Mouse (Mus musculus): ENCODE measurements at regions not wholly inside any gene's neighbourhood (a gene's known extent, or its start where the extent isn't known, plus 50 kb on each side); places are given as distances from the start of the nearest gene placed in this dataset.

DNA sequence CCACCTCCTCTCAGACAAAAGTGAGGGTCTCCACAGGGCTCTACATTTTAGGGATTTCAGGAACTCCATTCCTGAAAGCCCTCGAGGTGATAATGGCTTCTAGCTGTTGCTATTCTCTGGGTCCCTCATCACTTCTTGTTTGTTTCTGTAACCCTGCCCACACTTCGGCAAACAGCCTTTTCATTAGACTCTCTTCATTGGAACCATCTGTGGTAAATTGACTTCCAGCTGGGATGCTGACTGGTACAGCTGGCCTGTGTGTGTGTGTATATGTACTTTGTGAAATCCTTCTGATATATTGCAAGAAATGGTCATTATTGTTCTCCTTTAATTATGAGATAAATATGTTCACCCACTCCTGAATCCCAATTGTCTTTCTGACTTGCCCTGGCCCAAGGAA lies 50.3 kb downstream of the Gm10192 start:
- WGBS = 43% methylated on average over 2 of the region's 2 CpGs
- ATAC-seq (ENCODE audit: insufficient read depth, low FRiP score, low TSS enrichment) = no peak
- H3K27me3 ChIP-seq (ENCODE audit: control insufficient read depth, insufficient read depth, low read length) = no peaks in the 10 kb centered on the region
- no peaks in the 10 kb centered on the region for H3K4me1 ChIP-seq (ENCODE audit: control insufficient read depth, insufficient read depth, low read length)
- no peak overlapping the region for H3K9ac ChIP-seq (ENCODE audit: low read length)
- no peaks in the 10 kb centered on the region for H3K9me3 ChIP-seq (ENCODE audit: control insufficient read depth, low read length)
- no peak overlapping the region for H3K4me2 ChIP-seq (ENCODE audit: low read depth)
- H3K36me3 ChIP-seq (ENCODE audit: control insufficient read depth, insufficient read depth, low read length) = no peaks in the 10 kb centered on the region
- DNase-seq (ENCODE audit: low spot score) = no peak
- no peak overlapping the region for H3K27ac ChIP-seq (ENCODE audit: low read depth, low read length)
- H3K4me3 ChIP-seq (ENCODE audit: low read depth, low read length) = no peak overlapping the region

- H3K27me3 ChIP-seq (ENCODE audit: control insufficient read depth, insufficient read depth, low read length) = no peaks in the 10 kb centered on the region
- H3K36me3 ChIP-seq (ENCODE audit: control insufficient read depth, insufficient read depth, low read length) = no peaks in the 10 kb centered on the region
- no peak for DNase-seq (ENCODE audit: low spot score)
- no peak overlapping the region for H3K4me2 ChIP-seq (ENCODE audit: low read depth)
- ATAC-seq (ENCODE audit: insufficient read depth, low FRiP score, low TSS enrichment) = no peak
- H3K27ac ChIP-seq (ENCODE audit: low read depth, low read length) = no peak overlapping the region
- no peaks in the 10 kb centered on the region for H3K4me1 ChIP-seq (ENCODE audit: control insufficient read depth, insufficient read depth, low read length)
- 72% methylated on average over 4 of the region's 4 CpGs for WGBS
- no peaks in the 10 kb centered on the region for H3K9me3 ChIP-seq (ENCODE audit: control insufficient read depth, low read length)
- H3K9ac ChIP-seq (ENCODE audit: low read length) = no peak overlapping the region
- no peak overlapping the region for H3K4me3 ChIP-seq (ENCODE audit: low read depth, low read length)
Measured at GRCm38 (mm10) chr4:97127780-97128179, 55.2 kb downstream of the Gm10192 start.

DNA sequence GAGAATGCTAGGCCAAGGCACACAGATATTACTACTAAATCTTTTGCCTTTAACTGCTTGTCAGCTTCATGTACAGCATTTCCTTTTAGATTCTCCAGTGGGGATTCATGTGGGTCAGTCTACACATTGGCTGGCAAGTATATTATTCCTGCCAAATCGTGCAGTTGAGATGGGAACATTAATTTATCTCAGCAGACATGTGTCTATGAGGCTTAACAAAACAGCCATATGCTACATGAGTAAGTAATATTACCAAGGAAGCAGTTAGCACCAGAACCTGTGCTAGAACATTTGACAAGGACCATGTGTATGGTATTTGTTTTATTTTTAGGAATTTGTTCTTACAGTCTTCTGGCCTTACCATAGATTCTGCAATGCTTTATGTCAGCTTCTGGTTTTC lies 59.1 kb downstream of the Gm10192 start:
- Histone ChIP-seq H3K9me3 (ENCODE audit: control insufficient read depth, low read length) (no peaks in the 10 kb centered on the region), H3K4me3 (ENCODE audit: low read depth, low read length) (no peak overlapping the region), H3K4me2 (ENCODE audit: low read depth) (no peak overlapping the region), H3K27me3 (ENCODE audit: control insufficient read depth, insufficient read depth, low read length) (no peaks in the 10 kb centered on the region), H3K4me1 (ENCODE audit: control insufficient read depth, insufficient read depth, low read length) (no peaks in the 10 kb centered on the region), H3K9ac (ENCODE audit: low read length) (no peak overlapping the region), H3K36me3 (ENCODE audit: control insufficient read depth, insufficient read depth, low read length) (no peaks in the 10 kb centered on the region), H3K27ac (ENCODE audit: low read depth, low read length) (no peak overlapping the region)
- DNase-seq (ENCODE audit: low spot score) (no peak), ATAC-seq (ENCODE audit: insufficient read depth, low FRiP score, low TSS enrichment) (no peak)
- WGBS = 57% methylated on average over 1 of the region's 1 CpGs

DNA sequence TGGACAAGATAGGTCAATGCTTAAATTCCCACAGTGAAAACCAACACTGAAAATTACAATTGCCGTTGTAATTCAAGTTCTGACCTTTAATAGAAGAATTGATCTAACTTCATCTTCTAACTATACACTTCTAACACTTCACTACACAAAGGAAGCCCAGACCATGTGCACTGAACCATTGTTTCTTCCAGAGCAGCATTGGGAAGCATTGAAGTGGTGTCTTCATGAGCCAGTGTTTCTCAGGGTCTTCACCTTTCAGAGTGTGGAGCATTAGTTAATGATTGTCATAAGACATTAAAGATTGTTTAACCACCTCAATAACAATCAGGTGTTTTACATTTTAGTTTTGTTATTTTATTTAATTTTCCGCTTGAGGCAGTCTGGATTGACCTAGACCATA lies 61.0 kb downstream of the Gm10192 start:
- Histone ChIP-seq H3K4me1 (ENCODE audit: control insufficient read depth, insufficient read depth, low read length) (no peaks in the 10 kb centered on the region), H3K27ac (ENCODE audit: low read depth, low read length) (no peak overlapping the region), H3K9me3 (ENCODE audit: control insufficient read depth, low read length) (no peaks in the 10 kb centered on the region), H3K4me2 (ENCODE audit: low read depth) (no peak overlapping the region), H3K36me3 (ENCODE audit: control insufficient read depth, insufficient read depth, low read length) (no peaks in the 10 kb centered on the region), H3K27me3 (ENCODE audit: control insufficient read depth, insufficient read depth, low read length) (no peaks in the 10 kb centered on the region), H3K9ac (ENCODE audit: low read length) (no peak overlapping the region), H3K4me3 (ENCODE audit: low read depth, low read length) (no peak overlapping the region)
- 88% methylated on average over 2 of the region's 2 CpGs for WGBS
- DNase-seq (ENCODE audit: low spot score) (no peak), ATAC-seq (ENCODE audit: insufficient read depth, low FRiP score, low TSS enrichment) (no peak)

DNA sequence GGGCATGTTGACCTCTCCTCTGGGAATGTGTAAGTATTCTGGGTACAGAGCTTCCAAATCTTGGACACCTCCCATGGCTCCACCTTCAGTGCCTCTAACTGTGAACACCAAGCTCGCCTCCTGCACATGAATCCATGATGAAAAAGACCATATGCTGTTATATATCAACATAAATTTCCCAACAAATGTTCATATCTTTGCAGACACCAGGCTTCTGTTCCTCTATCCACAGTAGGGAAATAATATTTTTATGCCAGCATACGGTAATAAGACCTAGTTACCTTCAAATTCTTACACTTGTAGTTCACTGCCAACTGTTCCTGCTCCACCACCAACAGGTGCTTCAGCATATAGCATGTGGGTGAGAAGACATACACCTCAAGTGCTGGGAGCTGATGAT lies 63.5 kb downstream of the Gm10192 start:
- DNase-seq (ENCODE audit: low spot score) = no peak
- no peaks in the 10 kb centered on the region for H3K36me3 ChIP-seq (ENCODE audit: control insufficient read depth, insufficient read depth, low read length)
- no peaks in the 10 kb centered on the region for H3K4me1 ChIP-seq (ENCODE audit: control insufficient read depth, insufficient read depth, low read length)
- H3K9ac ChIP-seq (ENCODE audit: low read length) = no peak overlapping the region
- 90% methylated on average over 2 of the region's 2 CpGs for whole genome bisulfite sequencing
- H3K9me3 ChIP-seq (ENCODE audit: control insufficient read depth, low read length) = no peaks in the 10 kb centered on the region
- ATAC-seq (ENCODE audit: insufficient read depth, low FRiP score, low TSS enrichment) = no peak
- no peaks in the 10 kb centered on the region for H3K27me3 ChIP-seq (ENCODE audit: control insufficient read depth, insufficient read depth, low read length)
- H3K27ac ChIP-seq (ENCODE audit: low read depth, low read length) = no peak overlapping the region
- no peak overlapping the region for H3K4me2 ChIP-seq (ENCODE audit: low read depth)
- no peak overlapping the region for H3K4me3 ChIP-seq (ENCODE audit: low read depth, low read length)

DNA sequence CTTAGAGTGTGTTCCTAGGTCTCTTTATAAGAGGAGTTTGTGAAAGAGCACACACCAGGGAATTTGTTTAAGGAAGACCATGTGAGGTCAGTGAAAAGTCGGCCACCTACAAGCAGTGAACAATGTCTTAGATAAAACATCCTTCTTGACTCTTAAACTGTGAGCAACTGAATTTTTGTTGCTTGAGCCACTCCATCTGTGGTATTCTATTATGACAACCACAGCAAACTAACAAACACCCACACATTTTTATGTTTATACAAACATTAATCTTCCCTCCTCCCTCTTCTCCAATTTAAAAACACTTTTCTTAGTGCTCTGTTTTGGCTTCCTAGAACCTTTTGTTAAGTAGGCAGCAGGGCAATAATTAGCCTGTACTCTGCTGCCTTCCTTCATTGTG lies 66.0 kb downstream of the Gm10192 start:
- no peak overlapping the region for H3K4me3 ChIP-seq (ENCODE audit: low read depth, low read length)
- no peaks in the 10 kb centered on the region for H3K36me3 ChIP-seq (ENCODE audit: control insufficient read depth, insufficient read depth, low read length)
- H3K4me1 ChIP-seq (ENCODE audit: control insufficient read depth, insufficient read depth, low read length) = no peaks in the 10 kb centered on the region
- H3K27ac ChIP-seq (ENCODE audit: low read depth, low read length) = no peak overlapping the region
- ATAC-seq (ENCODE audit: insufficient read depth, low FRiP score, low TSS enrichment) (no peak), DNase-seq (ENCODE audit: low spot score) (no peak)
- 87% methylated on average over 1 of the region's 1 CpGs for WGBS
- H3K4me2 ChIP-seq (ENCODE audit: low read depth) = no peak overlapping the region
- H3K27me3 ChIP-seq (ENCODE audit: control insufficient read depth, insufficient read depth, low read length) = no peaks in the 10 kb centered on the region
- H3K9ac ChIP-seq (ENCODE audit: low read length) = no peak overlapping the region
- no peaks in the 10 kb centered on the region for H3K9me3 ChIP-seq (ENCODE audit: control insufficient read depth, low read length)

- H3K4me3 ChIP-seq (ENCODE audit: low read depth, low read length) = no peak overlapping the region
- no peak overlapping the region for H3K9ac ChIP-seq (ENCODE audit: low read length)
- ATAC-seq (ENCODE audit: insufficient read depth, low FRiP score, low TSS enrichment) (no peak), DNase-seq (ENCODE audit: low spot score) (no peak)
- H3K27ac ChIP-seq (ENCODE audit: low read depth, low read length) = no peak overlapping the region
- H3K4me1 ChIP-seq (ENCODE audit: control insufficient read depth, insufficient read depth, low read length) = no peaks in the 10 kb centered on the region
- no peaks in the 10 kb centered on the region for H3K27me3 ChIP-seq (ENCODE audit: control insufficient read depth, insufficient read depth, low read length)
- H3K36me3 ChIP-seq (ENCODE audit: control insufficient read depth, insufficient read depth, low read length) = no peaks in the 10 kb centered on the region
- H3K9me3 ChIP-seq (ENCODE audit: control insufficient read depth, low read length) = no peaks in the 10 kb centered on the region
- 91% methylated on average over 1 of the region's 1 CpGs for WGBS
- no peak overlapping the region for H3K4me2 ChIP-seq (ENCODE audit: low read depth)
Measured at GRCm38 (mm10) chr4:97102752-97103052, 80.3 kb downstream of the Gm10192 start.

DNA sequence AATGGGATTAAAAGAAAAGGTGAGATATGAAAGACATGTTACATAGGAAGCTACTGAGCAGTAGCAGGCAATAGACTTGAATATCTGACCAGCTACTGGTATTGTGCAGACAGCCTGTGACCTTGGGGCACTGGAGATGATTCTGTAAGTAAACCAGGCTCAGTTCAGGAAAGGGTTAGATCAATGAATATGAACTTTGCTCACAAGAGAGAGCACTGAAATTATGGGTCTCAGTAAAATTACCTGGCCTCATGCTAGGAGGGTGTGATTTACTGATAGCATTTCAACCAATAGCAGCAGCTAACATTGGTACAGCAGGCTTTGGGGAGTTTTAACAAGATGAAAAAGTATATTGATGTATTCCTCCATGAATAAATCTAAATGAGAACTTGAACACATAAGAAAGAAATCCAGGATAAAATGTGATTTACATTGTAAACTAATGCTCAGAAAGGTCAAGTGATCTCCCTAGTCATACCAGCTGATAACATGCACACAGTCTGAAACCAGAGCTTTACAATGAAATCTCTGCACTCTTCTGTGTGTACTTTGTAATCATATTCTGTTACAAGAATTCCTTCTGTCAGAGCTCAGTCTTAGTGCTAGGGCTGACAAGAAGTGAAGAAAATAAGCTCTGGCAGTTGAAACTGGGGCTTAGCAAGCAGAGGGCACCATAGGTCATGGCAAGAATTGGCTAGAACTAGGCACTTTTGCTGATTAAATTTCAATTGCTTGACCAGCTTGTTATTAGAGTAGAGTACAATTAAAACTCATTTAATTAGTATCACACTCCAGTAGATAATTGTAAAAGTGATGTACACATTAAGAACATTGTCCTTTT lies 80.8 kb downstream of the Gm10192 start:
- H3K9me3 ChIP-seq (ENCODE audit: control insufficient read depth, low read length) = no peaks in the 10 kb centered on the region
- no peak overlapping the region for H3K4me2 ChIP-seq (ENCODE audit: low read depth)
- H3K9ac ChIP-seq (ENCODE audit: low read length) = no peak overlapping the region
- H3K4me1 ChIP-seq (ENCODE audit: control insufficient read depth, insufficient read depth, low read length) = no peaks in the 10 kb centered on the region
- no peak overlapping the region for H3K27ac ChIP-seq (ENCODE audit: low read depth, low read length)
- H3K4me3 ChIP-seq (ENCODE audit: low read depth, low read length) = no peak overlapping the region
- no peaks in the 10 kb centered on the region for H3K27me3 ChIP-seq (ENCODE audit: control insufficient read depth, insufficient read depth, low read length)
- no peaks in the 10 kb centered on the region for H3K36me3 ChIP-seq (ENCODE audit: control insufficient read depth, insufficient read depth, low read length)
- DNase-seq (ENCODE audit: low spot score) (no peak), ATAC-seq (ENCODE audit: insufficient read depth, low FRiP score, low TSS enrichment) (no peak)

DNA sequence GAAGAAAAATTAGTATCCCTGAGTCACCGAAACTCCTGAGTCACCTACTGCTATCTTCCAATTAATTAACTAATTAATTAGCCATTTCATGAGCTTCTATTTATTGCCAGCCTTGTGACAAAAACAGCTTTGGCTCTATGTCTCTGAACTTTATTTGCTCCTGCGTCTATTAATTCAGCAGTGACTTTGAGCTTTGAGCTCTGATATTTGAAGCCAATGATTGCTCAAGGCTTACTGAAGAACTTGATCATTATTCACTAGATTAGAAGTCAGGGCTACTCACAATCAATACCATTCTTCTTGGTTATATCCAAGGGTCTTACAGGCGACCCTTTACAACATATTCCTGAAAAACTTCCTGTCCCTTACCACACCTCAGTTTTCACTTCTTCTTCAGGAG lies 83.2 kb downstream of the Gm10192 start:
- Histone ChIP-seq H3K4me2 (ENCODE audit: low read depth) (no peak overlapping the region), H3K9me3 (ENCODE audit: control insufficient read depth, low read length) (no peaks in the 10 kb centered on the region), H3K27ac (ENCODE audit: low read depth, low read length) (no peak overlapping the region), H3K9ac (ENCODE audit: low read length) (no peak overlapping the region), H3K36me3 (ENCODE audit: control insufficient read depth, insufficient read depth, low read length) (no peaks in the 10 kb centered on the region), H3K4me1 (ENCODE audit: control insufficient read depth, insufficient read depth, low read length) (no peaks in the 10 kb centered on the region), H3K27me3 (ENCODE audit: control insufficient read depth, insufficient read depth, low read length) (no peaks in the 10 kb centered on the region), H3K4me3 (ENCODE audit: low read depth, low read length) (no peak overlapping the region)
- WGBS = 82% methylated on average over 3 of the region's 3 CpGs
- ATAC-seq (ENCODE audit: insufficient read depth, low FRiP score, low TSS enrichment) (no peak), DNase-seq (ENCODE audit: low spot score) (no peak)
